Mouse (Mus musculus) midbrain, postnatal 0 days (tissue): ENCODE data around the gene Gm49325. TPM values are rescaled to one million over a fixed set of nuclear protein-coding genes. Genes with fewer than 3 reads are reported as not detected.

Experiments used
- ATAC-seq: fragments of 200-750 bp; cut with Nextera tagmentation; 2 replicates; pipeline ENCODE4 v1.8.0; 2017; ENCODE audit warnings: moderate number of reproducible peaks, mild to moderate bottlenecking, moderate TSS enrichment, moderate library complexity; ENCODE audit not compliant: low FRiP score
- DNase-seq: peaks from one replicate; pipeline ENCODE4 v3.0.0-alpha.2; 2015; ENCODE audit warnings: low spot score
- H3K27ac ChIP-seq: fragments of 300-500 bp; sonication (generic); 2 replicates; pipeline ENCODE4 v1.5.1; 2014; ENCODE audit warnings: low read depth, mild to moderate bottlenecking, low read length, mixed read lengths
- H3K27me3 ChIP-seq: fragments of 300-500 bp; sonication (generic); 2 replicates; pipeline ENCODE4 v1.6.1; 2014; ENCODE audit warnings: low read length, control low read depth, mixed read lengths; ENCODE audit not compliant: insufficient read depth
- H3K36me3 ChIP-seq: fragments of 300-500 bp; sonication (generic); 2 replicates; pipeline ENCODE4 v1.6.1; 2014; ENCODE audit warnings: low read length, control low read depth, mixed read lengths; ENCODE audit not compliant: insufficient read depth
- H3K4me1 ChIP-seq: fragments of 300-500 bp; sonication (generic); 2 replicates; pipeline ENCODE4 v1.6.1; 2014; ENCODE audit warnings: mild to moderate bottlenecking, control low read depth, antibody characterized with exemption, low read length, mixed read lengths; ENCODE audit not compliant: insufficient read depth
- H3K4me2 ChIP-seq: fragments of 300-500 bp; sonication (generic); 2 replicates; pipeline ENCODE4 v1.6.1; 2014; ENCODE audit warnings: low read depth, mild to moderate bottlenecking, low read length, mixed read lengths; ENCODE audit not compliant: poor library complexity, severe bottlenecking
- H3K4me3 ChIP-seq: fragments of 300-500 bp; sonication (generic); 2 replicates; pipeline ENCODE4 v1.5.1; 2014; ENCODE audit warnings: low read depth, mild to moderate bottlenecking, low read length, moderate library complexity
- H3K9ac ChIP-seq: fragments of 300-500 bp; sonication (generic); replicated peaks from 2 replicates; pipeline ENCODE4 v1.6.1; 2014; ENCODE audit warnings: mild to moderate bottlenecking, low read length, moderate library complexity, mixed read lengths; ENCODE audit not compliant: poor library complexity, severe bottlenecking
- H3K9me3 ChIP-seq: fragments of 300-500 bp; sonication (generic); 2 replicates; pipeline ENCODE4 v1.6.1; 2016; ENCODE audit warnings: low read length, control low read depth
- CTCF ChIP-seq: IDR thresholded peaks from 2 replicates; pipeline ENCODE4 v1.5.1; 2016; ENCODE audit warnings: antibody characterized with exemption, mild to moderate bottlenecking
- WGBS: fragments of 180-500 bp; shearing (Covaris S2); extraction: QIAGEN DNeasy Blood & Tissue Kit; methylation state at CpG from one replicate; pipeline ENCODE4 v1.1.7; 2014; 5-methylcytosine and 5-hydroxymethylcytosine counted together
- polyA plus RNA-seq: library from polyadenylated mRNA; unstranded; fragments of >200 nt; fragmentation: Nextera tagmentation; extraction: Ambion mirVana; gene quantifications from 2 replicates; pipeline ENCODE4 v1.2.1, GENCODE M21; 2015
- total RNA-seq: library from RNA; depleted of rRNA; stranded (reverse); fragments of >200 nt; gene quantifications from 2 replicates; pipeline ENCODE4 v1.2.3, GENCODE M21; 2014

Gm49325 gene
- total and polyA plus RNA-seq, 2 experiments from 2014 or later: 10.5 TPM; not detected in 1

DNA sequence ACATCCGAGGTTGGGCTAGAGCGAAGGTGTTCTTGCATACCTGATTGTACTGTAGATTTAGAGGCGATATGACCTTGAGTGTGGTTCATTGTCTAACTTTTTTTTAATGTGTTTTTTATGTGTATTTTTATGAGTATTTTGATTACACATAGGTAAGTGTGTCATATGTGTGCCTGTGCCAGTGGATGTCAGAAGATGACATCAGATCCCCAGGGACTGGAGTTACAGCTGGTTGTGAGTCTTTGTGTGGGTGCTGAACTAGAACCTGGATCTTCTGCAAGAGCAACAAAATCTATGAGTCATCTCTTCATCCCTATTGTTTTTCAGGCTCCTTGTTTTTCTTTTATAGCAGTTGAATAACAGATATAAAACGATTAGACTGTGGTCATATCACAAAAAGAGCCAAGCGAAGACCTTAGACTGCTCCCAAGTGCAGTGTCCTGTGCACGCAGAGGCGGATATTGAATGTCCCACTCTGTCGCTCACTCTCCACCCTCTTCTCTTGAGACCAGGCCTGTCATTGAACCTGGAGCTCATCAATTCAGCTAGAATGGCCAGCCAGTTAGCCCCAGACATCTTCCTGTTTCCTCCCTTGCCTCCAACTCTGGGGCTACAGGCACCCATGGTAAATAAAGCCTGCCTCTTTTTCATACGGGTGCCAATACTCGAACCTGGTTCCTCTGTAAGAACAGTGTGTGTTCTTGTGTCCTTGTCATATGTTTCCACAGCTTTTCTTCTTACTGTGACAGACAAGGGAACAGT, 17.8 kb downstream of the Gm49325 start:
- 91% methylated on average over 10 of the region's 10 CpGs for WGBS
- DNase-seq (no peak), ATAC-seq (no peak)
- Histone ChIP-seq H3K27me3 (no peaks in the 10 kb centered on the region), H3K4me1 (0 out of 2 replicates have a peak, but pooled peaks cover 4% of the 10 kb centered on the region), H3K36me3 (0 out of 2 replicates have a peak, but pooled peaks cover 8% of the 10 kb centered on the region), H3K9me3 (no peaks in the 10 kb centered on the region), H3K4me2 (peak overlapping the region; percentile 73), H3K9ac (0 out of 2 replicates have a peak overlapping the region, but pooled peaks have one; percentile 96), H3K27ac (no peak overlapping the region), H3K4me3 (peak overlapping the region; percentile 97; the same call in 1 of the 2 replicates)
- no peak for TF ChIP-seq CTCF

DNA sequence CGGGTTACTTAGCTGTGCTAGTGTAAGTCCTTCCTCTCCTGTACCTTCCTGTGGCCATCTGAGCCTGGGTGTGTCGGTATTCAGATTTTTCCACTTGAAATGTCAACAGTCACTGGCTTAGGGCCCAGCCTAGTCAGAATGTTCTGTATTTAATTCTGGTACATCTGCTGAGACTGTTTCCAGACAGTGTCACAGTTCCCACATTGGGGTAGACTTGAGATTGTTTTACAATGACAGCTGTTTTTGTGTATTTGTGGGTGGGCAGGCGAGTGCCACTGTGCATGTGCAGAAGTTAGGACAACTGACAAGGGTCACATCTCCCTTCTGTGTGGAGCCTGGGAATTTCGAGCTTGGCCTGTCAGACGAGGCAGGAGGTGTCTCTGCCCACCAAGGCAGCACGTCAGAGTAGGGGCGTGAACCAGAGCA, 18.6 kb downstream of the Gm49325 start:
- DNase-seq (no peak), ATAC-seq (no peak)
- Histone ChIP-seq H3K27ac (no peak overlapping the region), H3K4me1 (0 out of 2 replicates have a peak, but pooled peaks cover 4% of the 10 kb centered on the region), H3K9ac (no peak overlapping the region), H3K4me3 (no peak overlapping the region), H3K4me2 (no peak overlapping the region), H3K36me3 (0 out of 2 replicates have a peak, but pooled peaks cover 8% of the 10 kb centered on the region), H3K9me3 (no peaks in the 10 kb centered on the region), H3K27me3 (no peaks in the 10 kb centered on the region)
- TF ChIP-seq CTCF: no peak
- 72% methylated on average over 7 of the region's 7 CpGs for WGBS

DNA sequence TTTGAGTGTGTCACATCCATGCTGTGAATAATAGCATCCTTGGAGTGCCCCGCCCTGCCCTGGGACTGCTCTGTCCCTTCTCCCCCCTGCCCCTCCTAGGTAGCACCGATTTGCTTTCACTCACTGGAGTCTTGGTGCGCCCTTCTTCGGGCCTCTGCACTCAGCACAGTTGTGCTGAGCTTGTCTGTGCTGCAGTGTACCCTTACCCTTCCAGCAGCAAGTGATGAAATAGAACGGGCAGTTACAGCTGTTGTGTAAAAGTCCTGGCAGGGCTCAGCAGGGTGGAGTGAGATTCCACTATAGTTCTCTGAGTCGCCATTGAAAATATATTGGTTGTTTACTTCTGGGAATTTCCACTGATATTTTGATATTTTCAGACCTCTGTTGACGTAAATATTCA, 20.0 kb downstream of the Gm49325 start:
- WGBS: 88% methylated on average over 7 of the region's 7 CpGs
- no peaks in the 10 kb centered on the region for H3K9me3 ChIP-seq
- no peak for TF ChIP-seq CTCF
- H3K4me2 ChIP-seq: no peak overlapping the region
- no peak for DNase-seq
- 0 out of 2 replicates have a peak, but pooled peaks cover 4% of the 10 kb centered on the region for H3K4me1 ChIP-seq
- no peak overlapping the region for H3K9ac ChIP-seq
- 0 out of 2 replicates have a peak, but pooled peaks cover 8% of the 10 kb centered on the region for H3K36me3 ChIP-seq
- H3K27me3 ChIP-seq: no peaks in the 10 kb centered on the region
- no peak overlapping the region for H3K4me3 ChIP-seq
- H3K27ac ChIP-seq: no peak overlapping the region
- no peak for ATAC-seq

DNA sequence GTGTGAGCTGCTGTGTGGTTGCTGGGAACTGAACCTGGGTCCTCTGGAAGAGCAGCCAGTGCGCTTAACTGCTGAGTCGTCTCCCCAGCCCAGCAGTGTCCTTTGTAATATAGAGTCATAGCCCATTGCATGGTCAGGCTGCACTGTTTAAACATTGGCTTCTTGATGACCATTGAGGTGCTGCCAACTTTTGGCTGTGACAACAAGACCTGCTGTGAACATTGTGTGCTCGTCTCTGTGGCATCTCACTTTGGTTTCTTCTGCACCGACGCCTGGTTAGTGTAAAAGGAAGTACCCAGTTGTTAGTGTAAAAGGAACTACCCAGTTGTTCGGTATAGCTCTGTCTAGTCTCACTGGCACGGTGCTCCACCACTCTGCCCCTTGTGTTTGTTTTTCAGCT, 20.6 kb downstream of the Gm49325 start:
- H3K27ac ChIP-seq: no peak overlapping the region
- no peak for ATAC-seq
- H3K4me3 ChIP-seq: no peak overlapping the region
- no peaks in the 10 kb centered on the region for H3K9me3 ChIP-seq
- WGBS: 70% methylated on average over 7 of the region's 7 CpGs
- H3K27me3 ChIP-seq: no peaks in the 10 kb centered on the region
- H3K9ac ChIP-seq: no peak overlapping the region
- no peak overlapping the region for H3K4me2 ChIP-seq
- DNase-seq: no peak
- TF ChIP-seq CTCF: no peak
- 0 out of 2 replicates have a peak, but pooled peaks cover 4% of the 10 kb centered on the region for H3K4me1 ChIP-seq
- 0 out of 2 replicates have a peak, but pooled peaks cover 12% of the 10 kb centered on the region for H3K36me3 ChIP-seq

DNA sequence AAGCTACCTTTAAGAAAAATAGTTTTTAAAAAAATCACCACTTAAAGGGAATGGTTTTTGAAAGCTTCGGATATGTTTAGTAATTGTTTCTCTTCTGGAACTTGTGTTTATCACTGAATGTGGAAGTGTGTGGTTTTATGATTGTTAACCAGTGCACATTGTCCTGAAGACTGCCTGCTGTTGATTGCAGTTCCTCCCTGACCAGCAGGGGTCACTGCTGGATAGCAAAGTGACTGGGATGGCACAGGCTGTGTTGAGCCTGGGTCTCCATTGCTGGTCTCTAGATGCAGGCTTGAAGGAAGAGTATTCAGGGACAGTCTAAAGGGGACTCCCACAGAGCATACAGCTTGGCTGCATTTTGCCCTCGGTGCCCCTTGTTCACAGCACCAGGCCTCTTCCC, 21.5 kb downstream of the Gm49325 start:
- 28% methylated on average over 2 of the region's 2 CpGs for WGBS
- Histone ChIP-seq H3K27ac (no peak overlapping the region), H3K36me3 (0 out of 2 replicates have a peak, but pooled peaks cover 12% of the 10 kb centered on the region), H3K9ac (no peak overlapping the region), H3K27me3 (no peaks in the 10 kb centered on the region), H3K4me2 (no peak overlapping the region), H3K4me1 (0 out of 2 replicates have a peak, but pooled peaks cover 4% of the 10 kb centered on the region), H3K4me3 (no peak overlapping the region), H3K9me3 (no peaks in the 10 kb centered on the region)
- peak; percentile 98 for TF ChIP-seq CTCF
- DNase-seq (peak; percentile 87), ATAC-seq (peak; percentile 75)

DNA sequence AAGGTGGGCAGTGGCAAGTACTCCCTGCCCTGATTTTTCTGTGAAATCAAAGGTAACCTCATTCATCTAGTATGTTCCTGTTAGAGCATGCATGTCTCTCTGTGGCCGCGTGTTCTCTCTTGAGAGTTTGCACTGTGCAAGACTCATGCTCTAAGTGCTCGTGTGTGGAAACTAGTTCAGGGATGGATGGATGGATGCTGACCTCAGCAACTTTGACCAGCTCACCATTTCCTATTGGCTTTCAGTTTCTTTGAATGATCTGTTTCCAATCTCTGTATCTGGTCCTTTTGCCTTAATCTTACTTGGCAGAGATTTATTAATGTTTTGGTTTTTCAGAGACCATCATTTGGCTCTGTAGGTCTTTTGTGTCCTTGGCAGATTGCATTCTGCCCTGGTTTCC, 23.2 kb downstream of the Gm49325 start:
- WGBS: 75% methylated on average over 3 of the region's 3 CpGs
- DNase-seq: no peak
- ATAC-seq: no peak
- Histone ChIP-seq H3K36me3 (peaks cover 26% of the 10 kb centered on the region; the same call in 1 of the 2 replicates), H3K4me3 (no peak overlapping the region), H3K4me1 (no peaks in the 10 kb centered on the region), H3K9me3 (no peaks in the 10 kb centered on the region), H3K27ac (no peak overlapping the region), H3K4me2 (no peak overlapping the region), H3K27me3 (no peaks in the 10 kb centered on the region), H3K9ac (no peak overlapping the region; the same call in 1 of the 2 replicates)
- TF ChIP-seq CTCF: no peak
